Mouse (Mus musculus) spleen, adult 2 months (tissue): ENCODE measurements around the gene Lrp8. TPM values are rescaled to one million over a fixed set of nuclear protein-coding genes. Genes with fewer than 3 reads are reported as not detected.
A peak's percentile ranks its signal among the peaks of the same experiment; 100 is the strongest.

Experiments
- DNase-seq, 2 experiments: peaks; one replicate each; pipeline versions ENCODE4 v3.0.0 to v3.0.0-alpha.2; 2012 to 2021; ENCODE audit warnings: low spot score in 2 of 2, low read depth in 1 of 2
- H3K27ac ChIP-seq: fragments of 200-500 bp; 2 replicates; pipeline ENCODE4 v1.5.1; 2012; ENCODE audit warnings: low read length, inconsistent platforms; ENCODE audit not compliant: insufficient read depth
- H3K27me3 ChIP-seq: fragments of 200-500 bp; 2 replicates; pipeline ENCODE4 v1.6.1; 2012; ENCODE audit warnings: mild to moderate bottlenecking, moderate library complexity, low read length, inconsistent platforms; ENCODE audit not compliant: control insufficient read depth, insufficient read depth
- H3K36me3 ChIP-seq: fragments of 200-500 bp; 2 replicates; pipeline ENCODE4 v1.6.1; 2012; ENCODE audit warnings: mild to moderate bottlenecking, low read length, inconsistent platforms; ENCODE audit not compliant: control insufficient read depth, insufficient read depth
- H3K4me1 ChIP-seq: fragments of 200-500 bp; 2 replicates; pipeline ENCODE4 v1.6.1; 2011; ENCODE audit warnings: inconsistent platforms; ENCODE audit not compliant: control insufficient read depth, insufficient read depth, insufficient read length
- H3K4me3 ChIP-seq: fragments of 200-500 bp; 2 replicates; pipeline ENCODE4 v1.5.1; 2011; ENCODE audit warnings: mild to moderate bottlenecking, inconsistent platforms; ENCODE audit not compliant: insufficient read depth, insufficient read length; ENCODE audit errors: extremely low read depth
- CTCF ChIP-seq: fragments of 200-500 bp; IDR thresholded peaks from 2 replicates; pipeline ENCODE4 v1.5.1; 2011; ENCODE audit warnings: mild to moderate bottlenecking, inconsistent platforms; ENCODE audit not compliant: insufficient read depth, insufficient read length, insufficient replicate concordance; ENCODE audit errors: extremely low read depth
- POLR2A ChIP-seq: fragments of 200-500 bp; IDR thresholded peaks from 2 replicates; pipeline ENCODE4 v1.6.1; 2011; ENCODE audit warnings: low read depth, low read length, inconsistent platforms
- WGBS: fragments of 180-500 bp; shearing (Covaris S2); methylation state at CpG from one replicate; pipeline ENCODE4 v1.1.7; 2018; 5-methylcytosine and 5-hydroxymethylcytosine counted together
- polyA plus RNA-seq: library from polyadenylated mRNA; depleted of rRNA; stranded (reverse); fragments of >200 nt; gene quantifications from 2 replicates; pipeline ENCODE4 v1.2.3, GENCODE M21; 2012

Lrp8 gene
- polyA plus RNA-seq, 1 experiment, result 7.4 TPM

- Histone ChIP-seq H3K4me3 (peak within 1 kb of the TSS; percentile 71), H3K27ac (peak within 1 kb of the TSS; percentile 87), H3K27me3 (no peaks in the 10 kb centered on the region), H3K36me3 (peaks cover 9% of the 10 kb centered on the region), H3K4me1 (peaks cover 2% of the 10 kb centered on the region; the same call in 1 of the 2 replicates)
- TF ChIP-seq CTCF, result no peak
- peak; percentile 21; the same call in 1 of the 2 replicates for TF ChIP-seq POLR2A
- under 1% methylated on average over 47 of the region's 48 CpGs for WGBS
- DNase-seq, result peak; percentile 93 to 95
These were observed 87.8 kb downstream of the Lrp8 start, which contains the start of gene 0610037L13Rik for GRCm38 (mm10) chr4:107889731-107890432. Gene 0610037L13Rik (plus strand): TSS chr4:107889813.

GRCm38 (mm10) chr4:107892663-107893062, 90.6 kb downstream of the Lrp8 start:
- Histone ChIP-seq H3K27me3 (no peaks in the 10 kb centered on the region), H3K4me1 (peaks cover 2% of the 10 kb centered on the region; the same call in 1 of the 2 replicates), H3K4me3 (no peak overlapping the region), H3K36me3 (peaks cover 13% of the 10 kb centered on the region), H3K27ac (no peak overlapping the region)
- DNase-seq, result no peak
- TF ChIP-seq POLR2A (no peak), CTCF (no peak)
- 87% methylated on average over 2 of the region's 2 CpGs for WGBS

- 91% methylated on average over 5 of the region's 5 CpGs for WGBS
- H3K27me3 ChIP-seq, result no peaks in the 10 kb centered on the region
- H3K36me3 ChIP-seq, result peaks cover 17% of the 10 kb centered on the region
- DNase-seq, result no peak
- H3K27ac ChIP-seq, result no peak overlapping the region
- H3K4me1 ChIP-seq, result no peaks in the 10 kb centered on the region
- TF ChIP-seq CTCF, result no peak
- H3K4me3 ChIP-seq, result no peak overlapping the region
These were observed 97.3 kb downstream of the Lrp8 start for GRCm38 (mm10) chr4:107899211-107899927.

- Histone ChIP-seq H3K4me1 (no peaks in the 10 kb centered on the region), H3K27me3 (no peaks in the 10 kb centered on the region), H3K4me3 (no peak overlapping the region), H3K27ac (no peak overlapping the region), H3K36me3 (peaks cover 15% of the 10 kb centered on the region)
- TF ChIP-seq POLR2A, result no peak
- no peak for TF ChIP-seq CTCF
- DNase-seq, result no peak
- 97% methylated on average over 3 of the region's 3 CpGs for WGBS
These were observed 98.1 kb downstream of the Lrp8 start for GRCm38 (mm10) chr4:107900206-107900605.

- H3K4me3 ChIP-seq, result no peak overlapping the region
These were observed 102.2 kb downstream of the Lrp8 start for GRCm38 (mm10) chr4:107904252-107904651.

GRCm38 (mm10) chr4:107906561-107906960, 104.5 kb downstream of the Lrp8 start:
- WGBS, result 88% methylated on average over 9 of the region's 9 CpGs
- TF ChIP-seq POLR2A, result no peak
- TF ChIP-seq CTCF, result no peak
- H3K27ac ChIP-seq, result no peak overlapping the region
- DNase-seq, result no peak
- peaks cover 18% of the 10 kb centered on the region for H3K36me3 ChIP-seq
- no peaks in the 10 kb centered on the region for H3K27me3 ChIP-seq
- H3K4me1 ChIP-seq, result no peaks in the 10 kb centered on the region
- H3K4me3 ChIP-seq, result no peak overlapping the region

More at GRCm38 (mm10) chr4:107904252-107904651, 102.2 kb downstream of the Lrp8 start:
- no peak for DNase-seq
- 87% methylated on average over 10 of the region's 10 CpGs for WGBS
- TF ChIP-seq POLR2A (no peak), CTCF (no peak)
- Histone ChIP-seq H3K27me3 (no peaks in the 10 kb centered on the region), H3K4me1 (no peaks in the 10 kb centered on the region), H3K36me3 (peaks cover 16% of the 10 kb centered on the region), H3K27ac (no peak overlapping the region)

GRCm38 (mm10) chr4:107910020-107910419, 108.0 kb downstream of the Lrp8 start:
- WGBS, result 93% methylated on average over 4 of the region's 4 CpGs
- no peak overlapping the region for H3K4me3 ChIP-seq
- H3K27me3 ChIP-seq, result no peaks in the 10 kb centered on the region
- no peaks in the 10 kb centered on the region for H3K4me1 ChIP-seq
- DNase-seq, result no peak
- TF ChIP-seq POLR2A (no peak), CTCF (no peak)
- H3K27ac ChIP-seq, result no peak overlapping the region
- peaks cover 27% of the 10 kb centered on the region for H3K36me3 ChIP-seq
